9 mouse cellular contexts compared by ENCODE assay signal in genomic region chr2:4301692-4302091, GRCm38 (mm10).
DNase-seq lines count a peak whose midpoint lies in the region; ATAC-seq and TF ChIP-seq lines count a peak whose summit lies in the region.
"Had no signal": no experiment of that assay in that cellular context is flagged by ENCODE, and none has a peak within 500 bp of the region (broad histone marks: within the 10 kb centered on the region; RNA-seq: fewer than 3 reads in every experiment).

No protein-coding gene starts in this region.

- no peak for DNase-seq in gastrocnemius, adult 2 months
- DNase-seq in gastrocnemius, postnatal 36 days: no peak
- DNase-seq in 3134 (ENCODE audit: extremely low read depth, insufficient read length, low spot score): peak; percentile 51
- DNase-seq in forebrain, postnatal 0 days: no peak
- no peak for DNase-seq in liver, postnatal 0 days
- no peak for DNase-seq in adrenal gland, postnatal 14 days
- DNase-seq in yolk sac, embryonic 10.5 days (ENCODE audit: low spot score): no peak
- DNase-seq: adrenal gland, postnatal 10 days had no signal

- H3K4me1 ChIP-seq in forebrain, postnatal 0 days (ENCODE audit: insufficient read depth): peaks cover 16% of the 10 kb centered on the region
- H3K4me1 ChIP-seq in liver, postnatal 0 days (ENCODE audit: insufficient read depth): 0 out of 2 replicates have a peak, but pooled peaks cover 2% of the 10 kb centered on the region

- H3K9ac ChIP-seq in forebrain, postnatal 0 days: no peak overlapping the region
- no peak overlapping the region for H3K9ac ChIP-seq in liver, postnatal 0 days (replicated peaks)

- peak overlapping the region; percentile 59 for H3K27ac ChIP-seq in gastrocnemius, adult 2 months
- H3K27ac ChIP-seq in forebrain, postnatal 0 days (ENCODE audit: low read depth, low read length): peak overlapping the region; percentile 57
- 0 out of 2 replicates have a peak overlapping the region, but pooled peaks have one; percentile 6 for H3K27ac ChIP-seq in liver, postnatal 0 days (ENCODE audit: low read depth)

- no peak for TF ChIP-seq CTCF in gastrocnemius, adult 2 months (IDR thresholded peaks at IDR 0.05)
- no peak for TF ChIP-seq CTCF in forebrain, postnatal 0 days (IDR thresholded peaks at IDR 0.05; ENCODE audit: low read depth)
- TF ChIP-seq CTCF in liver, postnatal 0 days (IDR thresholded peaks at IDR 0.05; ENCODE audit: low read depth): no peak

- H3K4me2 ChIP-seq in forebrain, postnatal 0 days (ENCODE audit: low read depth): peak overlapping the region; percentile 21
- 0 out of 2 replicates have a peak overlapping the region, but pooled peaks have one; percentile 45 for H3K4me2 ChIP-seq in liver, postnatal 0 days (ENCODE audit: low read depth, low read length)

- intact Hi-C loops in gastrocnemius, adult 2 months (cut with DNase I): no loop called here
- intact Hi-C loops in gastrocnemius, postnatal 36 days (cut with DNase I): no loop called here

- ATAC-seq in forebrain, postnatal 0 days: no peak
- no peak for ATAC-seq in liver, postnatal 0 days
- ATAC-seq in frontal cortex, adult (ENCODE audit: low TSS enrichment): no peak

- peak overlapping the region; percentile 68 for H3K4me3 ChIP-seq in gastrocnemius, adult 2 months
- no peak overlapping the region for H3K4me3 ChIP-seq in forebrain, postnatal 0 days (ENCODE audit: low read depth, low read length)
- no peak overlapping the region for H3K4me3 ChIP-seq in liver, postnatal 0 days (ENCODE audit: low read depth, low read length)

- WGBS in forebrain, postnatal 0 days: 52% methylated on average over 7 of the region's 7 CpGs
- 48% methylated on average over 7 of the region's 7 CpGs for WGBS in liver, postnatal 0 days (ENCODE audit: insufficient replicate concordance)

- no peaks in the 10 kb centered on the region for H3K27me3 ChIP-seq in forebrain, postnatal 0 days (ENCODE audit: insufficient read depth, low read length)
- H3K27me3 ChIP-seq in liver, postnatal 0 days (ENCODE audit: insufficient read depth, low read length): no peaks in the 10 kb centered on the region

- no peaks in the 10 kb centered on the region for H3K9me3 ChIP-seq in forebrain, postnatal 0 days (ENCODE audit: low read length)
- no peaks in the 10 kb centered on the region for H3K9me3 ChIP-seq in liver, postnatal 0 days (ENCODE audit: low read length)

- no peaks in the 10 kb centered on the region for H3K36me3 ChIP-seq in forebrain, postnatal 0 days (ENCODE audit: insufficient read depth)
- H3K36me3 ChIP-seq in liver, postnatal 0 days (replicated peaks; ENCODE audit: insufficient read depth, low read length): no peaks in the 10 kb centered on the region

- TF ChIP-seq EP300 in liver, postnatal 0 days (IDR thresholded peaks at IDR 0.05; ENCODE audit: low read depth): no peak

Comparison
In these comparisons a context has a peak if more than half of its experiments do, and no peak if none do; other contexts are left out.
1. H3K27ac ChIP-seq: peak in every context shown above with its lines; median percentile 59 in gastrocnemius, adult 2 months; 57 in forebrain, postnatal 0 days; 6 in liver, postnatal 0 days.